Mouse (Mus musculus) embryonic stem cell, embryonic (primary cell): ENCODE measurements at regions not wholly inside any gene's neighbourhood (a gene's known extent, or its start where the extent isn't known, plus 50 kb on each side); places are given as distances from the start of the nearest gene placed in this dataset.

ENCODE experiments used
- CTCF ChIA-PET, 4 experiments: fragments of 300-600 bp in 2 of 4; fragments of 350-600 bp in 2 of 4; sonication (Branson Sonifier 250); formaldehyde crosslinking; loops; one replicate each; lab custom pipeline; 2022; ENCODE audit warnings: inconsistent platforms in 2 of 4; lab: Charles Lee
- POLR2A ChIA-PET, 4 experiments: fragments of 300-600 bp in 2 of 4; fragments of 350-600 bp in 2 of 4; sonication (Branson Sonifier 250); formaldehyde crosslinking; loops; one replicate each; lab custom pipeline; 2022; ENCODE audit warnings: antibody characterized with exemption in 4 of 4, inconsistent platforms in 1 of 4; lab: Charles Lee

DNA sequence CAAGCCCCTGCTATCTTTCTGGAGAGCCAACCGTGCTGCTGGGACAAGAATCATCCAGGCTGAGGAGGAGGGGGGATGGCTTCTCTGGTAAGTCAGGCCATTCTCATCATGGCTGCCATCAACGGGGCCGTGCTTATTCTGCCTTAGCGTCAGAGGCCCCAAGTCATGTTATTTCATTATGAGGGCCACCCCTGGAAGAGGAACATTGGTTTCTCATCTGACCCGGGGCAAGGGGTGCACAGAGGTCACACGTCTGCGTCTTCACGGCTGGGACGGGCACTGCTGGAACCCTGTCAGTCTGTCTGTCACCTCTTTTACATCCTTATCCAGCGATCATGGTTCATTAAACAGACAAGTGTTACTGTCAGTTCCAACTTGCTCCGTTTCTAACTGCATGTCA, 92.4 kb upstream of the Unc5b start:
- ChIA-PET POLR2A (no interaction called here), CTCF (no interaction called here)

DNA sequence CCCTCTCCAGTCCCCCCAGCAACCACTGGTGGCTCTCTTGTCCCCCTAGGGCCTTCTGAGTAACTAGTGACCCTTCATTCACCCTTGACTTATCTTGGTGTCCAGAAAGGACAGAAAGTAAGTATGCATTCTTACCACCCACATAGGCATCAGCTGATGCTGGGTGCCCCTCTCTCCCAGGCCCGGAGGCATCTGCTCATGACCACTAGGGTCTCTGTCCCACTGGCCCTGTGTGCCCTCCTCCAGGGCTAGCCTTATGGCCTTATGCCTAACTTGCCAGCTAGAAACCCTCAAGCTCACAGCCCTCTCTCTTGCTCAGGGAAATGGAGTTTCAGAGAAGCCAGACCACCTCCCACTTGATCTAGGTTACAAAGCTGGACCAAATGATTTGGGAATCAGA, 89.2 kb upstream of the Unc5b start:
- ChIA-PET CTCF (interaction anchor here in 1 of 4 experiments (0.6 kb wide), 1 partner anchor 343 kb away, joined by 3 read pairs; no protein-coding TSS in a partner anchor), POLR2A (interaction anchor here in 1 of 4 experiments (0.8 kb wide), 1 partner anchor 11 kb away, joined by 3 read pairs; no protein-coding TSS in a partner anchor)

DNA sequence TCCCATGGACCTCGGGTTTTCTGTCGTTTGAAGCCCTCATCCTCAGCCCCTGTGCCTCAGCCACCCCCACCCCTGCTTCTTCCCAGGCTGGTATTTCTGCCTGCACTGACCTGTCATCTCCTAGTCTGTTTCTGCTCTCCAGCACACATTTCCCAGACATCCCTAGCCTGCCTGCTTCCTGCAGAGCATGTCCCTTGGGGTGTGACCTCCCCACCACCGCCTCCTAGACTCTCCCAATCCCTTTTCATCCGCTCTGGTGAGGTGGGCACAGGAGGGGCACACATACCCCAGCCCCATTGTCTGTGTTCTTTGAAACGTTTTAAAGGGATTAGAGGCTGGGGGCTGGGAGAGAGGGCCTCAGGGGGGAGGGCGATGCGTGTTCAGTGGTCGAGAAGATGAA, 86.6 kb upstream of the Unc5b start:
- ChIA-PET CTCF (interaction anchor here in 1 of 4 experiments (0.8 kb wide), 1 partner anchor 103 kb away, joined by 5 read pairs; no protein-coding TSS in a partner anchor), POLR2A (no interaction called here)

DNA sequence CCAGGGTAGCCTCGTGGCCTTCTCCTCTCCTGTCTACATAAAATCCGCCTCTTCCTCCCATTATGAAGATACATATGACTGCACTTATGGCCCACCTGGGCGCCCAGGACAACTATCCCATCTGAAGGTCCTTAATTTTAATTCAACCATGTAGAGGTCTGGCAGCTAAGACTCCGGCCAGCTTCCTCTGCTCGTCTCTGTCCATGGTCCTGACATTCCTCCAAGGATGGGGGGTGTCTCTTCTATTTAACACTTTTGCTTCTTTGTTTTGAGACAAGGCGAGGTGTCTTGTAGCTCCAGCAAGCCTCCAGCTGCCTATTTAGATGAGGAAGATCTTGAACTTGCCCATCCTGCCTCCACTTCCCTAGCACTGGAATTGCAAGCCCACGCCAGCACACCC, 83.0 kb upstream of the Unc5b start:
- POLR2A ChIA-PET = interaction anchor here in 1 of 4 experiments (1.0 kb wide), 1 partner anchor 83 kb away, joined by 3 read pairs; no protein-coding TSS in a partner anchor
- CTCF ChIA-PET = interaction anchor here in 3 of 4 experiments (0.5 to 1.2 kb wide), 5 partner anchors 78 to 254 kb away, joined by 3 to 10 read pairs (median 3); no protein-coding TSS in a partner anchor

DNA sequence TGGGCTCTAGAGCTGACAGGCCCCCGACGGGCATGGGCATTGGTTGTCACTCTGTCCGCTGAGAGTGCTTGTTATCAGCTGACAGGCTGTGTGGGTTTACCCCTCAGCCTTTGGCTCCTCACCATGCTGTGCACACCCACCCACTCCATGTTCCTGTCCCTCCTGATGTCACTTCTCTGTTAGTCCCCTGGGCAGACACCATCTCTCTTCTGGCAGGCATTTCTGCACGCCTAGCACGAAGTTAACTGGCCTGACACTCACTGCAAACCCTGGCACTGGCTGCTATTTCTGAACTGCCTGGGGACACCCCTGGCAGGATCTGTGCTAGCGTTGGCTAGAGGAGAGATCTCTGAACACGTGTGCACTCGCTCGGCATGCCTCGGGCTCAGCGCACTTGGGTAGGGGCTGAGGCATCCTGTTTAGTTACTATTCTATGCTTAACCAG, 82.1 kb upstream of the Unc5b start:
- ChIA-PET POLR2A (no interaction called here), CTCF (interaction anchor here in 1 of 4 experiments (1.2 kb wide), 1 partner anchor 139 kb away, joined by 3 read pairs; no protein-coding TSS in a partner anchor)

DNA sequence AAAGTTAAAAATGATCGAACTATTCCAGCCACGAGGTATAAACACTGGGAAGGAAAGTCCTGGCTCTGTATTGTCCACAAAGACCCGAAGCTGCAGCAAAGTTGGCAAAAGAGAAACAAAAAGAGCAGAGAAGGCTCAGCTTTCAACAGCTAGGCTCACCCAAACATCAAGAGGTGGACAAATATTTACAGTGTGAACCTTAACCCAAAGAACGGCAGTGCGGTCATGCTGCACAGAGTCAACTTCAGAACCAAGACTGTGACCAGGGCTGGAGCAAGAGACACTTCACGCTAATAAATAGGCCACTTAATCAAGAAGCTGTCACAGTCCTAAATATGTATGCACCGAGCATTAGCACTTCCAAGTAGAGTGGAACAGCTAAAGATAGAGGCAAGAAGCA, 73.0 kb upstream of the Unc5b start:
- ChIA-PET POLR2A (interaction anchor here in 1 of 4 experiments (0.6 kb wide), 1 partner anchor 957 kb away, joined by 4 read pairs; no protein-coding TSS in a partner anchor), CTCF (interaction anchor here in 1 of 4 experiments (0.6 kb wide), 1 partner anchor 64 kb away, joined by 4 read pairs; no protein-coding TSS in a partner anchor)

DNA sequence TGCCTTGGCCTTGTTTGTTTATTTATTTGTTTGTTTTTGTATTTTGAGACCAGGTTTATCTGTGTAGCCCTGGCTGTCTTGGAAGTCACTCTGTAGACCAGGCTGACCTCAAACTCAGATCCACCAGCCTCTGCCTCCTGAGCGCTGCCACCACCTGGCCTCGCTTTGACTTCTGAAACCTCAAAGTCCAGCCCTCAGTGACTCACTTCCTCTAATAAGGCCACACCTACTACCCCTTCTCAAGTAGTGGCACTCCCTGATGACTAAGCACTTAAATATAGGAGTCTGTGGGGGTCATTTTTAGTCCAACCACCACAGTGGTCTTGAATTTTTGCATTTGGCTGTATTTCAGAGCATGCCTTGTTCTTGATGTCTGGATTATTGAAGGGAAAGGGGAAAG, 69.6 kb upstream of the Unc5b start:
- ChIA-PET CTCF (no interaction called here), POLR2A (no interaction called here)

DNA sequence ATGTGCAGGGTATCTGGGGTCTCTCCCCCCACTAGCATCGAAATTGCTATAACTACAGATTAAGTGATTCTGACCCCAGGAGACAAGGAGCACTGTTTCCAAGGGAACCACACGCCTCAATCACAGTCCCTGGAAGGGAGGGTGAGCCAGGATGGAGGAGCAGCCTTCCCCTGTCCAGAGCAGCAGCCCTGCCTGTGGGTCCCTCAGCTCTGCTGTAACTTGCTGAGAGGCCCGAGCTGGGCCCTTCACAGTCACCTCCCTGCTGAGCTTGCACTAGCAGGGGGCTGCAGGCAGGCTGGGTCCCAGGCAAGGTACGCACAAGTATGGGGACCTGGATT, 62.4 kb upstream of the Unc5b start:
- POLR2A ChIA-PET = interaction anchor here in 1 of 4 experiments (0.6 kb wide), 1 partner anchor 93 kb away, joined by 4 read pairs; no protein-coding TSS in a partner anchor
- CTCF ChIA-PET = interaction anchor here in 2 of 4 experiments (0.6 to 0.7 kb wide), 2 partner anchors 173 to 693 kb away, joined by 3 read pairs; no protein-coding TSS in a partner anchor

DNA sequence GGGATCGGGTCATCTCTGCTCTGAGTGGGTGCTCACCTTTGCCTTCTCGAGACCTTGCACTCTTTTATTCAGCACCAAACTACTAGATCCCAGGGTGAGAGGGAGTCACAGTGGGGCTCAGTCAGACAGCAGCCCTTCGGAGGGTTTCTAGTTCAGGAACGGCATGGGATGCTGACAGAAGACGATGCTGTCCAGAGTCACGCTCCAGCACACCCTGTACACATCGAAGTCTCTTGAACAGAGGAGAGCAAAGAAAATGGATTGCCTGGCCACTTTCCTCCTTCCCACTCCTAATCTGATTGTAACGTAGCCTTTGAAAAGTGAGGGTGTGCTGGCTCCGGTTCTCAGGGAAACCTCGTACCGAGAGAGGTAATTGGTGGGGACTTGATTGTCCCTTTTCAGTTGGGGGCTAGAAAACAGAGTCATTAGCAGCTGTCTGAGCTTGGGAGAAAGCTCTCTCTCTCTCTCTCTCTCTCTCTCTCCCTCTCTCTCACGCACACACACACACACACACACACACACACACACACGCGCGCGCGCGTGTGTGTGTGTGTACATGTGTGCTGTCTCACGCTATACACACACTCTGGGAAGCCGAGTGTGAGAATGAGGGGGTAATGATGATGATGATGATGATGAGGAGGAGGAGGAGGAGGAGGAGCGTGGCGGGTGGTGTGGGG, 61.9 kb upstream of the Unc5b start:
- ChIA-PET CTCF (interaction anchor here in 2 of 4 experiments (0.6 to 0.7 kb wide), 2 partner anchors 174 to 694 kb away, joined by 3 read pairs; no protein-coding TSS in a partner anchor), POLR2A (interaction anchor here in 1 of 4 experiments (1.0 kb wide), 1 partner anchor 42 kb away, joined by 3 read pairs; no protein-coding TSS in a partner anchor)

DNA sequence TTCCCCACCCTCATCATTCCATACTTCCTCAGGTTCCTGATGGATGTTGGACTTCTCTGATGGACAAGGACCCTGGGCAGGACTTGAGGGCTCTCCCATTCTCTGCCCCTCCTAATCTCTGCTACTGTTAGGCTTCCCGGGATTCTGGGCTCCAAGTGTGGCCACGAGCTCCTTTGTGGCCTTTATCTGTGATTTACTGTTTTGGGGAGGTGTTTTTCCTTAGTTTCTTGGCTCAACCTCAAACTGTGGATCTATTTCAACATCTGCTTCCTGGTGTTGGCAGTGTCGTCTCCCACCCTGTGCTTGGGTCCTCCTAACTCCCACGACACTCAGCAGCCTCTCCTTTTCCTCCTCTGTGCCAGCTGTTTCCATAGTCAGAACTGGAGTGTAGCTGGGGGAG, 61.3 kb upstream of the Unc5b start:
- CTCF ChIA-PET = no interaction called here
- POLR2A ChIA-PET = interaction anchor here in 1 of 4 experiments (1.0 kb wide), 1 partner anchor 42 kb away, joined by 3 read pairs; no protein-coding TSS in a partner anchor

DNA sequence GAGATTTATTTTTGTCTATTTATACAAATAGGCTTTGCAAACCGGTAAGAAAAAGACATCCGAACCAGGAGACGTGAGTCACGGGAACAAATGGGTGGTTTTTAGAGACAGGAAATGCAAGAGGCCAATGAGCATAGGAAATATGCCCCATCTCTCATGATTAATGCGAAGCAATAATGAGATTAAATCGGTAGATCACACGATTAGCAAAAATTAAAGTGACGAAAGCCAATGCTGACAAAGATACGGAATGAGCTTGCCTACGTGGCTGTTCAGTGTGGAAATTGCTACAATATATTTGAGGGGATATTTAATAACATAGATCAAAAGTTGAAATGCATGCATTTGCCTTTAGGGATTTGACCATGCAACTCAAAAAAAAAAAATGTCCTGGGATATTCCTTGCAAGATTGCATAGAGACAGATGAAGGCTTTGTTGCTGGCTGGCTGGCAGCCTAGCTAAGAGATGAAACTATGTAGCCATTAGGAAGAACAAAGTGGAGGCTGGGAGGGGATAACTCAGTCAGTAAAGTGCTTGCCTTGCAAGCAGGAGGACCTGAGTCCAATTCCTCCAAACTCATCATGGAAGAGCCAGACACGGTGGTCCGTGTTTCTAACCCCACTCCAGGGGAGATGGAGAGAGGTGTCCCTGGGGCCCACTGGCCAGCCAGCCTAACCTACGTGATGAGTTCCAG, 60.2 kb upstream of the Unc5b start:
- CTCF ChIA-PET = no interaction called here
- POLR2A ChIA-PET = no interaction called here

DNA sequence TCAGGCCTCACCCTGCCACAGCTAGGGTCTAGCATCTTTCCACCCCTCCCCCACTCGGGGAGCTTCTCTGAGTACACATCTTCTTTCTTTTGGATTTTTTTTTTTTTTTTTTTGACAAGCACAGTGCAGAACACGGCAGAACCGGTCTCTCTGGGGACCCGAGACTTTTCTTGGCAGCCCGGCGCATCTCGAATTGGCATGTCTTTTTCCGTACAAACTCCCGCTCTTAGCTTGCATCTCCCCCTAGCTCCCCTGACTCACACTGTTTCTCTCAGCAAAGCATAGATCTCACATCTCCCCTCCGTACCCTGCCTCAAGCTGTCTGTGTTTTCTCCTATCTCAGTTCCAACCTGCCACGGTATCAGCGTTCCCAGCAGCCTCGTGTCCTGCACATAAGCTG, 58.4 kb upstream of the Unc5b start:
- ChIA-PET CTCF (interaction anchor here in 3 of 4 experiments (0.6 to 1.0 kb wide), 6 partner anchors 37 to 369 kb away, joined by 3 to 8 read pairs (median 4); no protein-coding TSS in a partner anchor), POLR2A (interaction anchor here in 3 of 4 experiments (0.5 to 0.7 kb wide), 6 partner anchors 13 to 563 kb away, joined by 3 to 5 read pairs (median 4); partner anchors contain the start of gene Eif4ebp2 (in 1 of the 3))

DNA sequence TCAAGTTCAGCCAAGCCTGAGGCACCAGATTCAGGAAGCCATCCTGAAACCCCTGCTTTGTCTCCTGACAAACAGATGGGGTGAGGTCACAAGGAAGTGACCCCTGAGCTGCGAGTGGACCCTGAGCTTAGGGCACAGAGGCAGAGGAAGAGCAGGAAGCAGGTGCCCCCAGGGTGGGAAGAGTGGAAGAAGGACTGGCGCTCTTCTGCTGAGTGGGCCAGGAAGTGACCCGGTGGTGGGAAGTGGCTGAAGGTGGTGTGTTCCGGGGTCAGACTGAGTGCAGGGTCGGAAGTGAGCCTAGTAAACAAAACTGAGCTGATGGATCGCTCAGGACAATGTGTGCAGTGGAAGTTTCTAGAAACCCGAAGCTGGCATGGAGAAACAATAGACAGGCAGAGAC, 57.2 kb upstream of the Unc5b start:
- ChIA-PET POLR2A (no interaction called here), CTCF (interaction anchor here in 2 of 4 experiments (0.6 kb wide), 2 partner anchors 34 to 164 kb away, joined by 3 to 4 read pairs; no protein-coding TSS in a partner anchor)

DNA sequence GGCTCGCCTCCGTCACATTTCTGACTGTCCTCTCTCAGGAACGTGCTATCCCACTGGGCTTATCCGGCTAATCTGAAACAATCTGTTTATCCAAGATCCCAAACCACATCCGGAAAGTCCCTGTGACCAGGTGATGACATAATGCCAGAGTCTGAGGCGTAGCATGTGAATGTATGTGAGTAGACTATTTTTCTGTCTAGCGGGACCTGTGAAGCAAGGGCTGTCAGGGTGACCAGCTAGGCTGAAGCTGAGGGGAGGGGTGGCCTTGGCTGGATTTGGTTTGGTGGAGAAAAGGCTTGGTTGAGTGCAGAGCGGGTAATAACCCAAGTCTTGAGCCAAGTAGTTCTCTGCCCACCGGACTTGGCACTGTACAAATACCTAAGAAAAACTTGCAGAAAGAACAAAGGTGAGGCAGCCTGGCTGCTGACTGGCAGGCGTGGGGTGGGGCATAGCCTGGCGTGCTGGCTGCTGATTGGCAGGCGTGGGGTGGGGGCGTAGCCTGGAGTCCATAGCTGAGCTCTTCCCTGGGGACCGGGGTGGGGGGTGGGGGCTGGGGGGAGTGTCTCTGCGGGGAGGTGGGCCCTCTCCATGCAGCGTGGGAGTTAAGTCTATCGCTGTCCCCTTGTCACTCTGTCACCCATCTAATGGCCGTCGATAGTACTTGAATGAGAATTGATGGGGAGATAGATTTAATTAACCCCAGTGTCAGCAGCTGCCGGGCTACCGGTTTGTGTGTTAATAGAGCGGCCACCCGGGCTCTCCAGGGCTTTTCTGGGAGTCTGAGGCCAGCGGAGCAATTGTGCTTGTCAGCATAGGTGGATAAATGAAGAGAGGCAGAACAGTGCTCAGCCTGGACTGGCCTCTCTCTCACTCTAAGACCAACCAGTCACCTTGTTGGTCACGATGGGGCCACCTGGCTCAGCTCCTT, 54.2 kb upstream of the Unc5b start:
- ChIA-PET CTCF (interaction anchor here in 3 of 4 experiments (0.6 to 1.0 kb wide), 4 partner anchors 134 to 984 kb away, joined by 3 read pairs; no protein-coding TSS in a partner anchor), POLR2A (interaction anchor here in 1 of 4 experiments (0.5 to 0.8 kb wide), 2 partner anchors 9 to 168 kb away, joined by 3 read pairs; no protein-coding TSS in a partner anchor)

DNA sequence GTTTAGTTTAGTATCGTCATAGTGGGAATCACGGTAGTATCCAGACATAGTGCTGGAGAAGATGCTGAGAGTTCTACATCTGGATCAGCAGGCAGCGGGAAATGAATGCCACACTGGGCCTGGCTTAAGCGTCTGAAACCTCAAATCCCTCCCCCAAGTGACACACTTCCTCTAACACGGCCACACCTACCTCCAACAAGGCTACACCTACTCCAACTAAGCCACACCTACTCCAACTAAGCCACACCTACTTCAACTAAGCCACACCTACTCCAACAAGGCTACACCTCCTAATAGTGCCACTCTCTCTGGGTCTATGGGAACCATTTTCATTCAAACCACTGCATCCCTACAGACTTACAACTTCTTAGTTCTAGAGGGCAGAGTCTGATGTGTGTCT, 53.4 kb upstream of the Unc5b start:
- POLR2A ChIA-PET = no interaction called here
- CTCF ChIA-PET = no interaction called here
